ENCODE assay signal across 11 mouse cellular contexts in genomic region chr15:77866583-77867220, GRCm38 (mm10). TPM values are rescaled to one million over a fixed set of nuclear protein-coding genes. Genes with fewer than 3 reads are reported as not detected.
DNase-seq lines count a peak whose midpoint lies in the region; ATAC-seq and TF ChIP-seq lines count a peak whose summit lies in the region.
"Had no signal": no experiment of that assay in that cellular context is flagged by ENCODE, and none has a peak within 500 bp of the region (broad histone marks: within the 10 kb centered on the region; RNA-seq: fewer than 3 reads in every experiment).

No protein-coding gene starts in this region.

- no peak overlapping the region for H3K9ac ChIP-seq in hindbrain, postnatal 0 days (replicated peaks; ENCODE audit: low read length)
- H3K9ac ChIP-seq in hindbrain, embryonic 13.5 days = no peak overlapping the region

- TF ChIP-seq CTCF in hindbrain, postnatal 0 days (IDR thresholded peaks at IDR 0.05; ENCODE audit: low read depth) = no peak
- TF ChIP-seq CTCF in E14TG2a.4 (conservative IDR thresholded peaks at IDR 0.05; ENCODE audit: low read length) = no peak

- H3K4me3 ChIP-seq in hindbrain, postnatal 0 days (ENCODE audit: low read length) = no peak overlapping the region
- no peak overlapping the region for H3K4me3 ChIP-seq in hindbrain, embryonic 13.5 days
- peak overlapping the region; percentile 53 for H3K4me3 ChIP-seq in E14TG2a.4 (replicated peaks; ENCODE audit: low read length)

- no peak overlapping the region for H3K27ac ChIP-seq in hindbrain, postnatal 0 days
- no peak overlapping the region for H3K27ac ChIP-seq in hindbrain, embryonic 13.5 days
- H3K27ac ChIP-seq: macrophage had no signal

- no peaks in the 10 kb centered on the region for H3K9me3 ChIP-seq in hindbrain, postnatal 0 days (ENCODE audit: low read length)
- H3K9me3 ChIP-seq in hindbrain, embryonic 13.5 days = no peaks in the 10 kb centered on the region
- H3K9me3 ChIP-seq in E14TG2a.4 (ENCODE audit: low read length) = no peaks in the 10 kb centered on the region

- H3K27me3 ChIP-seq in hindbrain, postnatal 0 days (ENCODE audit: insufficient read depth, low read length) = no peaks in the 10 kb centered on the region
- H3K27me3 ChIP-seq in hindbrain, embryonic 13.5 days = no peaks in the 10 kb centered on the region
- no peaks in the 10 kb centered on the region for H3K27me3 ChIP-seq in E14TG2a.4 (ENCODE audit: insufficient read depth, low read length)

- DNase-seq in hindbrain, postnatal 0 days (ENCODE audit: low spot score) = peak; percentile 32
- peak; percentile 37 for DNase-seq in embryo, embryonic 11 days
- DNase-seq in kidney, postnatal 25 days = peak; percentile 70 to 90
- no peak for DNase-seq in urinary bladder, adult 18-20 months (ENCODE audit: low spot score in 2 of 2)
- no peak for DNase-seq in thymus, postnatal 36 days
- DNase-seq in ovary, postnatal 14 days (ENCODE audit: low spot score) = no peak
- DNase-seq: cerebellum, postnatal 36 days; heart, postnatal 36 days had no signal

- H3K36me3 ChIP-seq in hindbrain, postnatal 0 days (ENCODE audit: insufficient read depth, low read length) = no peaks in the 10 kb centered on the region
- H3K36me3 ChIP-seq in hindbrain, embryonic 13.5 days = no peaks in the 10 kb centered on the region
- no peaks in the 10 kb centered on the region for H3K36me3 ChIP-seq in E14TG2a.4 (ENCODE audit: insufficient read depth, low read length)

- H3K4me2 ChIP-seq in hindbrain, postnatal 0 days (ENCODE audit: low read depth, low read length) = no peak overlapping the region
- H3K4me2 ChIP-seq in hindbrain, embryonic 13.5 days = no peak overlapping the region

- H3K4me1 ChIP-seq in hindbrain, postnatal 0 days (ENCODE audit: insufficient read depth, low read length) = no peaks in the 10 kb centered on the region
- H3K4me1 ChIP-seq in hindbrain, embryonic 13.5 days (replicated peaks) = peaks cover 5% of the 10 kb centered on the region
- peaks cover 55% of the 10 kb centered on the region for H3K4me1 ChIP-seq in E14TG2a.4 (replicated peaks; ENCODE audit: low read depth, low read length)

- ATAC-seq in hindbrain, postnatal 0 days = no peak
- no peak for ATAC-seq in hindbrain, embryonic 13.5 days (ENCODE audit: low FRiP score)

- 43% methylated on average over 11 of the region's 11 CpGs for WGBS in hindbrain, postnatal 0 days
- 41% methylated on average over 11 of the region's 11 CpGs for WGBS in hindbrain, embryonic 13.5 days

RNA-seq across cellular contexts. Expression of gene Myh9, which starts 24.7 kb away (rescaled TPM):
- 29.4 and 33.6 TPM in 2 replicates for total RNA-seq in hindbrain, postnatal 0 days (2014; rRNA removed)
- 8.4 and 9.1 TPM in 2 replicates for polyA plus RNA-seq in hindbrain, postnatal 0 days (2015; fragmentation: Nextera tagmentation; extraction: Ambion mirVana)
- polyA plus RNA-seq in hindbrain, embryonic 13.5 days (2015; fragmentation: Nextera tagmentation; extraction: Ambion mirVana) = 14.5 and 14.9 TPM in 2 replicates

Comparison
In these comparisons a context has a peak if more than half of its experiments do, and no peak if none do; other contexts are left out.
1. DNase-seq: peak in hindbrain, postnatal 0 days (single experiment), embryo, embryonic 11 days (single experiment) and kidney, postnatal 25 days (2 of 2); none in urinary bladder, adult 18-20 months (0 of 2), thymus, postnatal 36 days (0 of 2) and ovary, postnatal 14 days (single experiment).